Mouse (Mus musculus): ENCODE data around the gene Hs2st1. TPM values are rescaled to one million over a fixed set of nuclear protein-coding genes. Genes with fewer than 3 reads are reported as not detected.
A peak's percentile ranks its signal among the peaks of the same experiment; 100 is the strongest.

The Hs2st1 gene
- polyA plus RNA-seq, 1 experiment from 2014 or later, result 12.8 TPM

DNA sequence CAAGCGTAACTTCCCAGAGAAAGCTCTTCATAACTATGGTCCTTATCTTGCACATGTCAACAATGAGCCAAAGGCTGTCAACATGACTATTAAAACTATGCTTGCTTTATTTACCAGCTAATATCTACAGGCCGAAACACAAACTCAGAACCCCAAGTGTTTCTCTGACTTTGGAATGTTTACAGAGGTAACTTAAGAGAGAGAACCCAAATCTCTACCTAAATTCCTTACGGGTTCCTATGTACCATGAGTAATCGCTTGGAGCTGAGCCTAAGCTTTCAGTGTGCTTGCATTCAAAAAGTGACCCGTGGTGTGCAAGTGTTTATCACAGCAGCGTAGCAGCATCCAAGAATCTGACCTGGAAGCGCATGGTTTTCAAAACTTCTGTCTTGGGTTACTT, 4.8 kb downstream of the Hs2st1 start:
- Histone ChIP-seq H3K4me3 (replicated peaks) (no peak overlapping the region), H3K27me3 (replicated peaks) (no peaks in the 10 kb centered on the region), H3K4me1 (0 out of 2 replicates have a peak, but pooled peaks cover 4% of the 10 kb centered on the region), H3K4me2 (no peak overlapping the region), H3K36me3 (no peaks in the 10 kb centered on the region), H3K9ac (no peak overlapping the region), H3K9me3 (no peaks in the 10 kb centered on the region), H3K27ac (no peak overlapping the region)
- WGBS, result 61% methylated on average over 7 of the region's 7 CpGs
- no peak for ATAC-seq (ENCODE audit: insufficient read depth, low FRiP score, low read depth)

DNA sequence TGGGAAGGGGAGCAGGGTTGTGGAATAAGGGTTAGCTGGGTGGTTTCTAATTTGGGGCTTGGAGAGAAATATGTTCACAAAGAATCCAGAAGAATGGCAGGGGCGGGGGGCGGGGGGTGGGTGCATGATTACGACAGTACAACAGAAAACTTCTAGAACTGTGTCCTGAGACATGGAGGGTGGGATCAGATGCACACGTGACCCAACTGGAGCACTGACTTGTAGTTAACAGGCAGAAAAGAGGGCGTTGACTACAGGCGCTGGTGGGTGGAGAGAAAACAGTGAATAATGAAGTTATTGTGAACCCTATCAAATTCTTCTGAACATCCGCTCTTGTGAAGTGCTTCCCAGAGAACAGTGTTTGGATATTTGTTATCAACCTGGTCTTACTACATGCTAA, 6.1 kb downstream of the Hs2st1 start:
- H3K27ac ChIP-seq, result no peak overlapping the region
- H3K4me2 ChIP-seq, result no peak overlapping the region
- H3K4me1 ChIP-seq, result 0 out of 2 replicates have a peak, but pooled peaks cover 4% of the 10 kb centered on the region
- no peaks in the 10 kb centered on the region for H3K36me3 ChIP-seq
- 79% methylated on average over 7 of the region's 7 CpGs for WGBS
- ATAC-seq (ENCODE audit: insufficient read depth, low FRiP score, low read depth), result no peak
- H3K9me3 ChIP-seq, result no peaks in the 10 kb centered on the region
- no peak overlapping the region for H3K9ac ChIP-seq
- H3K27me3 ChIP-seq (replicated peaks), result no peaks in the 10 kb centered on the region
- no peak overlapping the region for H3K4me3 ChIP-seq (replicated peaks)

DNA sequence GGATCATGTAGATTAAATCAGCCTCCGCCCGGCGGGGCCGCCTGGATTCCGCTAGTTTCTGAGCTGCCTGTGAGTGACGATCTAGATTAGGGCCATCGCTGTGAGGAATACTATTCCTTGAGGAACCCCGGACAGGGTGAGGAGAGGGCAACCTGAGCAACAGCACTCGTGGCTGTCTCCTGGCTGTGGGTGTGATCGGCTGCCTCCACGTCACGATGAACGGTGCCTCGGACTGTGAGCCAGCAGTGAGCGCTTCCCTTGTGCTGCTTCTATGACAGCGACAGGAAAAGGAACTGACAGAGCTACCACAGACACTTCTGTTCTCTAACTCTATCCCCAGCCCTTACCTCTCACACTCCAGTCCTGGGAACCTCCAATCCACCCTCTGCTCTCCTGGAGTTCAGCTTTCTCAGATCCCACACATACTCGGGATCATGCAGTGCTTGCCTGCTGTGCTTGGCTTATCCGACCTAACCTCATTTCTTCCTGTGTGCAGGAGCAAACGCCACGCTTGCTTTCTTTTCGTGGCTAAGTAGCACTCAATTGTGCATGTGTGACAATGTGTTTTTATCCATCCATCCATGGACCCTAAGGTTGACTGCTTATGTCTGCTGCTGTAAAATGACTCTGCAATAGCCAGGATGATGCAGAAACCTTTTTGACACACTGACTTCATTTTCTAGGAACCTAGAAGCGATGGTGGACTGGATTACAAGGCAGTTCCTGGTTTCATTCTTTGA, 8.3 kb downstream of the Hs2st1 start:
- H3K36me3 ChIP-seq, result no peaks in the 10 kb centered on the region
- H3K4me2 ChIP-seq, result no peak overlapping the region
- H3K4me1 ChIP-seq, result peaks cover 11% of the 10 kb centered on the region; the same call in 1 of the 2 replicates
- H3K4me3 ChIP-seq (replicated peaks), result no peak overlapping the region
- 70% methylated on average over 22 of the region's 22 CpGs for WGBS
- no peaks in the 10 kb centered on the region for H3K27me3 ChIP-seq (replicated peaks)
- H3K9ac ChIP-seq, result no peak overlapping the region
- H3K27ac ChIP-seq, result no peak overlapping the region
- no peaks in the 10 kb centered on the region for H3K9me3 ChIP-seq
- no peak; the same call in 1 of the 2 replicates for ATAC-seq (ENCODE audit: insufficient read depth, low FRiP score, low read depth)

DNA sequence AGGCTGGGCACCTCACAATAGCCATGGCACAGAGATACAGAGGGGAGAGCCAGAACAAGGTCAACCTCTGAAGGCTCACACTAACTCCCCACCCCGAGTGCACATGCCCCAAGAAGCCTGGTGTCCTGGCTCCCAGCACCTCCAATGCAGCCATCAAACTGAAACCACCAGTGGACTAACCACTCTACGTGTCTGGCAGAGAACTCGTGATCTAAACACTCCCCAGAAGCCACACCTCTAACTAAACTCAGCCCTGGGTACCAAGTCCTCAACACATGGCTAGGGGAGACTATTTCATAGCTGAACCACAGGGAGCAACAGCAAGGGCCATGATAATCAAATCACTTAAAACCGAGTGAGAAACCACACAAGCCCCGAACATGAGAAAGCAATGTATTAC, 11.7 kb downstream of the Hs2st1 start:
- Histone ChIP-seq H3K4me3 (replicated peaks) (no peak overlapping the region), H3K9ac (no peak overlapping the region), H3K4me2 (no peak overlapping the region), H3K27ac (no peak overlapping the region), H3K4me1 (peaks cover 15% of the 10 kb centered on the region; the same call in 1 of the 2 replicates), H3K27me3 (replicated peaks) (no peaks in the 10 kb centered on the region), H3K36me3 (no peaks in the 10 kb centered on the region), H3K9me3 (no peaks in the 10 kb centered on the region)
- peak; percentile 47; the same call in 1 of the 2 replicates for ATAC-seq (ENCODE audit: insufficient read depth, low FRiP score, low read depth)
- WGBS, result 42% methylated on average over 5 of the region's 5 CpGs

DNA sequence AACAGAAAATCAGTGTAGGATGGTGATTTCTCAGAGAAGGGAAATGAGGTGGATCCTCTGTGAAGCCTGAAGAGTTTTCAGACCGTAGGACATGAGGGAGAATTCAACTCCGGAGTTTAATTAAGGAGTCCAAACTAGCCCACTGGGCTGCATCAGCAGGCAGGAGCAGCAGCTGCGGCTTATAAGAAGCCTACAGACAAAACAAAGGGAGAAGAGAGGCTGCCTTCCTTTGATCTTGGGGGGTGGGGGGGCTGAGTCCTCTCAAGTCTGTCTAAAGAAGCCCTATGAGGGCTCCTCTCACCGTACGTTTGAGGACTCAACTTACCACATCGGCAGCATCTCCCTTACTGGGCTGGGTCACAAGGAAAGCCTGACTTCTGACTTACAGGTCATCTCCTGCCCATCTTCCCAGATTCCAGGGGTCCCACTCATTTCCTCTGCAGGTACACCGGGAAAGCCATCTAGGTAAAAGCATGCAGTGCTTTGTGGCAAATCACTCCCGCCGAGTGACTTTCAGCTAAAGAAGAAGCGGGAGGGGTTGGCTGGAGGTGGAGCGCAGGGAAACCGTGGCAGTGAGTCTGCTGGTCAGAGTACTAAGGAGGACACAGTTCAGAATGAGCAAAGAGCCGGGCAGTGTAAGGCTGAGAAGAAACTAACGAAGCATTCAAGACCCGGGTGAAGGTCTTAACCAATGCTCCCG, 13.2 kb downstream of the Hs2st1 start:
- no peak overlapping the region for H3K4me3 ChIP-seq (replicated peaks)
- H3K4me2 ChIP-seq, result peak overlapping the region; percentile 16; the same call in 1 of the 2 replicates
- no peak for ATAC-seq (ENCODE audit: insufficient read depth, low FRiP score, low read depth)
- peaks cover 16% of the 10 kb centered on the region for H3K4me1 ChIP-seq
- H3K9ac ChIP-seq, result no peak overlapping the region
- H3K9me3 ChIP-seq, result no peaks in the 10 kb centered on the region
- 25% methylated on average over 16 of the region's 16 CpGs for WGBS
- no peaks in the 10 kb centered on the region for H3K27me3 ChIP-seq (replicated peaks)
- no peak overlapping the region for H3K27ac ChIP-seq
- H3K36me3 ChIP-seq, result no peaks in the 10 kb centered on the region

DNA sequence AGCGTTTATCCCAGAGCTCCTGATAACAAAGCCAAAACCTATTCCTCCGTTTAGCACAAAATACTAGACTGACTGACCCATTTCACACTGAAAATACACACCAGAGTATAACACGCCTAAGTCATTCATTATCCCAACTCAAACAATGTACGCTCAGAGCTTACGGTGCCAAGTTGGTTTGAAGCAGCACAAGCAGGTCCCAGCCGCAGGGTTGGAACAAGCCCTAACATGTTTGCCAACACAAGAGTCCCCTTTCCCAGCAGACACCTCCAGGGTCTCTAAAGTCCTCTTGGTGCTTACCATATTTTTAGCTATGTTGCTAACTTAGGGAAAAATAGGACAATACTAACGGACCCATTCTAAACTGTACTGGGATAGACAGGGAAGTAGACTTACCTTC, 14.8 kb downstream of the Hs2st1 start:
- no peaks in the 10 kb centered on the region for H3K36me3 ChIP-seq
- no peaks in the 10 kb centered on the region for H3K27me3 ChIP-seq (replicated peaks)
- WGBS, result 57% methylated on average over 7 of the region's 7 CpGs
- H3K9ac ChIP-seq, result no peak overlapping the region
- no peak; the same call in 1 of the 2 replicates for ATAC-seq (ENCODE audit: insufficient read depth, low FRiP score, low read depth)
- H3K9me3 ChIP-seq, result no peaks in the 10 kb centered on the region
- peaks cover 20% of the 10 kb centered on the region for H3K4me1 ChIP-seq
- no peak overlapping the region for H3K4me3 ChIP-seq (replicated peaks)
- H3K27ac ChIP-seq, result no peak overlapping the region
- no peak overlapping the region for H3K4me2 ChIP-seq

DNA sequence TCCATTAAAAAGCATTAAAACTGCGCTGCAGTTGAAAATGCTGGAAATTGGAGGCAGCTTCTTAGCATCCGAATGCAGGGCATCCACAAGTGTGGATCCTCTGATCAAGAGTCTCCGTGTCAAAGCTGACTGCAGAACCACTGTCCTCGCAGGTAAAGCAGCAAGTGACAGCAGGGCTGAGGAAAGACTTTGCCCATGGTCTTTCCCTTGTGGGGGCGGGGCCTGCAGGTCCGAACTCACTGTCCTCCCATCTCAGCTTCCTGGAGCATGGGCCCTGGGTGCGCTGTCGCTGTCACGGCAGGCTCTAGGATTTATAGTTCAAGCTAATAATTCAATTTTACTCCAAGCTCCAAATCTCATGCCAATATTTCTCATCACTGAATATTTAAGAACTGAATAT, 15.5 kb downstream of the Hs2st1 start:
- Histone ChIP-seq H3K9ac (no peak overlapping the region), H3K4me3 (replicated peaks) (no peak overlapping the region), H3K36me3 (no peaks in the 10 kb centered on the region), H3K27ac (no peak overlapping the region), H3K27me3 (replicated peaks) (no peaks in the 10 kb centered on the region), H3K4me1 (peaks cover 20% of the 10 kb centered on the region), H3K9me3 (no peaks in the 10 kb centered on the region), H3K4me2 (no peak overlapping the region)
- WGBS, result 69% methylated on average over 9 of the region's 9 CpGs
- no peak for ATAC-seq (ENCODE audit: insufficient read depth, low FRiP score, low read depth)

DNA sequence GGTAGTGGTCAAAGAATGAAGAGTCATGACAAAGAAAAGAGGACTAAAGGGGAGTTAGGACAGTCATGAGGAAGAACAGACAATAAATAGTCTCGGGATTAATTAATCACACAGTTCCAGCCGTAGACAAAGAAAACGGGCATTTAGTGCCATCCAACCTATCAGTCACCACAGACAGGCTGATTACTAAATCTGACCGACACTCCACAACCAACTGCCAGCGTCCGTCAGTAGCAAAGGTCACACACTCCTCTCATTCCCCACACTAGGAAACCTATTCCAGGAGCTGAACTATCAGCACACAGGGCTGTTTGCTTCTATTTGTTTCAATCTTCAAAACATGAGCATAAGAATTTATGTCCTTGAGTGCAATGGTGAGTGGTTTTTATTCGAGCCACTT, 16.0 kb downstream of the Hs2st1 start:
- Histone ChIP-seq H3K4me2 (no peak overlapping the region), H3K27ac (no peak overlapping the region), H3K27me3 (replicated peaks) (no peaks in the 10 kb centered on the region), H3K36me3 (no peaks in the 10 kb centered on the region), H3K4me3 (replicated peaks) (no peak overlapping the region), H3K4me1 (peaks cover 20% of the 10 kb centered on the region), H3K9ac (no peak overlapping the region), H3K9me3 (no peaks in the 10 kb centered on the region)
- no peak for ATAC-seq (ENCODE audit: insufficient read depth, low FRiP score, low read depth)
- 50% methylated on average over 7 of the region's 7 CpGs for WGBS

DNA sequence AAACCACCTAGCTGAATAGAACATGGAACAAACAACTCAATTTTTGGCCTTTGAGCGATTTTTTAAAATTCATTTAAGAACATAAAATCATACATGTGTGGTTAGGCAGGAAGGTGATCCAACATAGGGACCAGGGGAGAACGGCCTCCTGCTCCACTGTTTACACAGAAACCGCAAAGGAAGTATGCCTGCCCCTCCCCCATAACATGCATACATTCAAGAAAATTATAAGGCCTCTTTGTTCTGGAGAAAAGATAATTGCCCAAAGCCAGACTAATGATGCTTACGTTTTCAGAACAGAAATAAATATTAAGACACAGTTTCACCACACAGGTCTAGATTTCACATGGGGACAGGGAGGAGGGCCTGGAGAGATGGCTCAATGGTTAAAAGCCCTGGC, 18.6 kb downstream of the Hs2st1 start:
- Histone ChIP-seq H3K27ac (no peak overlapping the region), H3K27me3 (replicated peaks) (no peaks in the 10 kb centered on the region), H3K36me3 (no peaks in the 10 kb centered on the region), H3K4me2 (no peak overlapping the region), H3K9me3 (no peaks in the 10 kb centered on the region), H3K4me1 (peaks cover 11% of the 10 kb centered on the region), H3K4me3 (replicated peaks) (no peak overlapping the region), H3K9ac (no peak overlapping the region)
- no peak for ATAC-seq (ENCODE audit: insufficient read depth, low FRiP score, low read depth)
- 37% methylated on average over 4 of the region's 4 CpGs for WGBS

DNA sequence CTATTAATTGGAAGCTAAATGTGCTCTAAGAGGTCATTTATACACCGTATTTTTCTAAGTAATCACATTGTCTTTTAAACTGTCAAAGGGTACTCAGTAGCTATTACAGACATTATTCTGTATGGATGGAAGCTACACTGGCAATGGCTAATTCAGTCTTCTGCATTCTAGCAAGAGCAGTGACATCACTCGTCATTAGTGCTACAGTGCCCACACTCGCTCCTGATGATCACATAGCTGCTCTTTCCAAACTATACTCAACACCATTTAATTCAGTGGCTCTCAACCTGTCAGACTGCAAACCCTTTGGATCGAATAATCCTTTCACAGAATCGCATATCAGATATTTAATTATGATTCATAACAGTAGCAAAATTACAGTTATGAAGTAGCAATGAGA, 19.3 kb downstream of the Hs2st1 start:
- Histone ChIP-seq H3K27me3 (replicated peaks) (no peaks in the 10 kb centered on the region), H3K9me3 (no peaks in the 10 kb centered on the region), H3K4me1 (peaks cover 12% of the 10 kb centered on the region), H3K27ac (no peak overlapping the region), H3K36me3 (no peaks in the 10 kb centered on the region), H3K4me2 (no peak overlapping the region), H3K9ac (no peak overlapping the region), H3K4me3 (replicated peaks) (no peak overlapping the region)
- ATAC-seq (ENCODE audit: insufficient read depth, low FRiP score, low read depth), result no peak
- 78% methylated on average over 5 of the region's 5 CpGs for WGBS

DNA sequence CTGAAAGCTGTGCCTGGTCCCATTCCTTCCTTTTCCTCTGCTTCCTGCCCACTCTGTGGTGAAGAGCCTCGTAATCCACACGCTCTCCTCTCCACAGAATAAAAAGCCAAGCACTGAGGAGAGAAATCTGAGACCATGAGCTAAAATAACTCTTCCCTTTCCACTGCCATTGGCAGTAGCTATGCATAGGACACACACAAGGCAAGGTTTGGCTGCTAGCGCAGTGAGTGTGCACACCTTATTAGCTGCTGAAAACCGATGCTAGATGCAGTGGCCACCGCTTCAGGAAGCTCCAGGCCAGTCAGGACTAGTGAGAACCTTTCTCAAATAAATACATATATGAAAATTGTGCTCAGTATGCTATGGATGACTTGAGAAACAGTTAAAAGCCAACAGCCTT, 19.9 kb downstream of the Hs2st1 start:
- no peak overlapping the region for H3K4me2 ChIP-seq
- H3K27me3 ChIP-seq (replicated peaks), result no peaks in the 10 kb centered on the region
- H3K36me3 ChIP-seq, result no peaks in the 10 kb centered on the region
- no peaks in the 10 kb centered on the region for H3K9me3 ChIP-seq
- 89% methylated on average over 5 of the region's 5 CpGs for WGBS
- no peak overlapping the region for H3K4me3 ChIP-seq (replicated peaks)
- no peak for ATAC-seq (ENCODE audit: insufficient read depth, low FRiP score, low read depth)
- no peak overlapping the region for H3K9ac ChIP-seq
- H3K4me1 ChIP-seq, result peaks cover 15% of the 10 kb centered on the region
- no peak overlapping the region for H3K27ac ChIP-seq

DNA sequence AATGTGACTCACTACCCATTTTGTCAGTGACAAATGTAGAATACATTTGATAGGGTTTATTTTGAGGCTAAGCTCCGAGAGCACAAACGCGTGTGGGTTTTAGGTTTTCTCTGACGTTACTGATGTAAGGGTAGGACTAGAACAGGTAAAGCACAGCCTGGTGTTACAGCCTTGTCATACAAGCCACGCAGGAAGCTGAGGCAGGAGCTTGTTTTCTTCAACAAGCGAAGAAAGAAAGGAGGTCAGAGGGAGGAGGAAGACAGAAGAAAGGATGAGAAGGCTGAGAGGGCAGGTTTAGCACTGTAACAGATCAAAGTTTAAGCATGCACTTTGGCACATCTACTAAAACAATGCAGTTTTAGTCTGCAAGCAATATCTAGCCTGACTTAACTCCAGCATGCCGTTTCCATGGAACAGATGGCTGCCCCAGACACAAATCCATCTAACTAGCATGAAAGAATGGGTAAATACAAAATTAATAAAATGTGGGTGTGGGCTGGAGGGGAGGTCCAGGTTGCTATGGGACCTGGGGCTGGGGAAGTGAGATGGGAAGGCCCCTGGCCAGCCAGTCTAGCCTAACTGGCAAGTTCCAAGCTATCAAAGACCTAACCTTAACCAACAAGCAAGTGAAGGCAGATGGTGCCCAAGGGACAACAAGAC, 21.7 kb downstream of the Hs2st1 start:
- no peaks in the 10 kb centered on the region for H3K27me3 ChIP-seq (replicated peaks)
- no peak for ATAC-seq (ENCODE audit: insufficient read depth, low FRiP score, low read depth)
- H3K27ac ChIP-seq, result no peak overlapping the region
- no peak overlapping the region for H3K4me2 ChIP-seq
- H3K4me1 ChIP-seq, result peaks cover 13% of the 10 kb centered on the region
- no peaks in the 10 kb centered on the region for H3K36me3 ChIP-seq
- H3K9ac ChIP-seq, result no peak overlapping the region
- H3K9me3 ChIP-seq, result no peaks in the 10 kb centered on the region
- WGBS, result 72% methylated on average over 7 of the region's 7 CpGs
- no peak overlapping the region for H3K4me3 ChIP-seq (replicated peaks)

Measured in stomach, embryonic 15.5 days (tissue).